Mouse (Mus musculus) erythroblast, embryonic 14.5 days (primary cell): Measurements from ENCODE around the gene 2210407C18Rik.

Experiments
- GATA1 ChIP-seq: IDR thresholded peaks from 2 replicates; pipeline ENCODE4 v1.6.1; 2012; ENCODE audit warnings: low read length, inconsistent platforms, mixed read lengths
- TAL1 ChIP-seq: IDR thresholded peaks from 3 replicates; pipeline ENCODE4 v1.6.1; 2012; ENCODE audit warnings: low read length, inconsistent platforms, mixed read lengths

GRCm38 (mm10) chr11:58626146-58626545 lies 10.3 kb upstream of the 2210407C18Rik start:
- TF ChIP-seq GATA1 (no peak), TAL1 (no peak)
